Mouse (Mus musculus) brain, embryonic 14.5 days (tissue): ENCODE results near the gene Gramd1a.

Source experiments
- CTCF ChIP-seq: fragments of 200-500 bp; IDR thresholded peaks from 2 replicates; pipeline ENCODE4 v1.5.1; 2012; ENCODE audit warnings: inconsistent platforms, mild to moderate bottlenecking, moderate library complexity, borderline replicate concordance; ENCODE audit not compliant: insufficient read depth, insufficient read length; ENCODE audit errors: extremely low read depth
- POLR2A ChIP-seq: fragments of 200-500 bp; IDR thresholded peaks from 2 replicates; pipeline ENCODE4 v1.6.1; 2012; ENCODE audit warnings: mild to moderate bottlenecking, inconsistent platforms, borderline replicate concordance; ENCODE audit not compliant: poor library complexity, insufficient read depth, insufficient read length, severe bottlenecking; ENCODE audit errors: extremely low read depth

GRCm38 (mm10) chr7:31112036-31112435 lies 43.7 kb downstream of the Gramd1a start:
- no peak for TF ChIP-seq CTCF
- no peak for TF ChIP-seq POLR2A
